Mouse (Mus musculus) naive thymus-derived CD4-positive, alpha-beta T cell, adult 2 months (primary cell): ENCODE measurements around the gene Cacna1c.

Experiments used
- DNase-seq: peaks from one replicate; pipeline ENCODE4 v3.0.0-alpha.2; 2011; ENCODE audit warnings: low read depth

Gene Cacna1c

DNA sequence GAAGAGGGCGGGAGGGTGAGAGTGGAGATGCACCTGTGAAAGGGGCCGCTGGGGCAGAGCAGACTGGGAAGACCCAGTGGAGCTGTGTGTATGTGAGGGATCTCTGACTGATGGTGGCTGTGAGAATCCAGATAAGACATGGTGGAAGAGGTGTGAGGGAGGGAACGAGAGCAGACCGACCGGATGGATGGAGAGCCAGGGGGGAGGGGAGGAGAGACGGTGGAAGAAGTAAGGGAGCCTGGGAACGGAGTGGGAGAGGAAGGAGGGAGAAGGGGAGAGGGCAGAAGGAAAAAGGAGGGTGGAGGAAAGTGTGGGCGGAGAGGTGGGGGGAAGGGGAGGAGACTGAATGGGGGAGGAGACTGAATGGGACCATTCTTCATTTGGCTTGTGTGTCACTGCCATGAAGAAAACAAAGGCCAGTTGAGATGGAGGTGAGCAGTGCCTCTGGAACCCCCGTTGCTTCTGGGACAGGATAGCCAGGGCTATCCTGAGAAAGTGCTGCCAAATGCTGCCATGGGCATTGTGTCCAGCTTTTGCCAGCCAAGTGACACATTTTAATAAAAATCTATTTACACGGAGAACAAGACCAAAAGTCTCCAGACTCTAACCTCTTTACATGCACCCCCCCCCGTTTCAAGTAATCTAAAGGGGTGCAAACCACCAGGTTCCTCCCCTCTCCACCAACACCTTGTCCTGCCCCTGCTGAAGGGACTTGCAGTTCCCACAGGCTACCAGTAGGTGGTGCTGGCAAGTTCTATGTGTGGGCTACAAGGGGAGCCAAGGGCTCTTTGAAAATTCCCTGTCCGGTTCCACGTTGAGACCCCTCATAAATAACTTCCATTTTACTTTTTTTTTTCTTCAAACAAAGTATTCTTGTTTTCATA, 273.6 kb downstream of the Cacna1c start:
- peak; percentile 49 for DNase-seq

DNA sequence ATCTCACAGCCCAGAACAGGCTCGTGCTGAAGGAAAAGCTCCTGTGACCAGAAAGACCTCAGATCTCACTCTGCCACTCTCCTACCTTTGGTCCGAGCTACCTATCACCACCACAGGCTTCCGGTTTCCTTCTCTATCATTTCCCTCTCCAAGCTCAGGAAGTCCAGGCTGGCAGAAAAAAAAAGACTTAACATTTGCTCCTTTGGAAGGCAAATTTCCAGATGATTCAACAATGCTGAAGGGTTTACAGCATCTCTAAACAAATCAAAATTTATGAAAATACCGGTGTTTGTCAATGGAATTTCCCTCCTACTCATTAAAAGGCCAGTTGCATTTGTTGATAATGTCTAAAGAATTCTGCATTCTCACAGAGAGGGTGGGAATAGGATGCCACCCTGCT, 288.0 kb downstream of the Cacna1c start:
- no peak for DNase-seq

DNA sequence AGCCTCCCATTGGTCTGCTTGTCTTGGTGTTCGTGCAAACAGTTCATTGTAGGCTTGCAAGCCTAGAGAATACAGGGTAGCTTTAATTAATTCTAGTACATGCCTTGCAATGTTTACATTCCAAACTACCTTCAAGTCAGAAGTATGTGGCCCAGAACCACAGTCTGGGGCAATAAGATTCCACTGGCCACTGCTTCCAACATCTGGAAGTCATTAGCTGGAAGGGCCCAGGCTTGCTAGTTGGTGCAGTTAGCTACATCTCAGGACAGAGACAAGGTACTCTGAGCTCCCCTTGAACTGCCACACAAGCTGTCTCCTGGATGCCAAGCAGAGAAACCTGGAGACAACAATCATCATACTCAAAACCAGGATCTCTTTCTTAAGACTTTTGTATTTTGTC, 288.5 kb downstream of the Cacna1c start:
- no peak for DNase-seq

DNA sequence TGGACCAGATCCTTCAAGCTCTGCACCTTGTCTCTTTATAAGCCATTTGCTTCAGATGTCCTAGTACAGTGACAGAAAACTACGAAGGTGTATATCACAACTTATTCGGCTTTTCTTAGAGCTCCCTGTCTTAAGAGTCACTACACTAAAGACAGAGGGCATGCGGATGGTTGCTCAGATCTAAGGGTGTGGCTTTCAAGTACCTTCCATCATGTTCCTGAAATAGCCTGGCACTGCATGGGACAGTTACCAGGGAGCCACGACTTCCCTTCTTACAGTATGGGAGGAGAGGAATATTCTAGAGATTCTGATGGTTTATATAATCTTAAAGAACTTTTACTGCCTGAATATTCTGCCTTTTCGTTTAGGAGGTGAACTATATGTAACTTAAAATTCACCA, 289.3 kb downstream of the Cacna1c start:
- no peak for DNase-seq

DNA sequence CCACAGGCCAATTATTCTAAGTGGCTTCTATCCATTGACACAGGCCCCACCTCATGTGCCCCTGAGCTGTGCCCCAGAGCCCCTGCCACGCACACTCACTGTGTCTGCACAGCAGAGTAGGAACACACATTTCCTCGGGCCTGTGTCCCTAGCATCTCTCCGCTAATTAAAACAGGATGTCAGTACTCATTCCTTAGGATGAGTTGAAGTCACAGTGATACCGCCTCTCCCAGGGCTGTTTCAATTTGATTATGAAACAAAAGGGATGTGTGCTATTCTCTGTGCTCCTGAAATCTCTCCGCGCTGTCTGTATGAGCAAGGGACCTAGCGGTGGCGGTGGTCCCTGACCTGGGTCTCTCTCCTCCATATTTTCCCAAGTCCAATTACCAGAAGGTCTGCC, 296.5 kb downstream of the Cacna1c start:
- DNase-seq = no peak

DNA sequence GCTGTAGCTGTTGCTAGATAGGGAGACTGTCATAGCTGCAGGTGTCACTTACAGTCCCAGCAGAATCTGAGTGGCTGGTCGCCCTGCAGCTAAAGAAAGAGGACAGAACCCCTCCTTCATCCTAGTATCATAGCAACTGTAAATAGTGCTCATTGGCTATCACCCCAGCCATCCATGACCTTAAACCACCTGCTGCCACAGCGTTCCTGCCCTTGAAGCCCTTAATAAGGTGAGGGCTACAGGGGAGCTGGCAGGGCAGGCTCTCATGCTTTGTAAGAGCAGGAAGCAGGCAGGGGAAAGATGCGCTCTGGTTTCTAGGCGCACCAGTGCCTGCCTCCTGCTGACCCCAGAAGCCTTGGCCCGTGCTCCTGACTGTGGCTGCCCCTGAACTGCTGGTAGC, 299.1 kb downstream of the Cacna1c start:
- DNase-seq = no peak

DNA sequence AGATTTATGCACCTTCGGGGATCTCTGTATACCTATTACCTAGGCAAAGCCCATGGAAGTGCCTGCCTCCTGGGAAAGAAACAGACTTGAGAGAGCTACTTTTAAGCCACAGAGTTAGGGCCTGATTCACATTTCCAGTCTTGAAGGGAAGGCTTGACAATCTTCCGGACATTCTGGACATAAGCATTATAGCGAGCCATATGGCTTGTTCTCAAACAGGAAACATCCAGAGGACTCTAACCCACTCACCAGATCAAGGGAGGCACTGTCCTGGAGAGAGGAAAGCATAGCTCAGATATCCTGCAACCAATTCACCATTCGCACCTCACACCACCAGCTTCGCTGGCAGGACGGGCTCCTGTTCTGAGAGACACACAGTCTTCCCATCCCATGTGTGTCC, 302.2 kb downstream of the Cacna1c start:
- no peak for DNase-seq

DNA sequence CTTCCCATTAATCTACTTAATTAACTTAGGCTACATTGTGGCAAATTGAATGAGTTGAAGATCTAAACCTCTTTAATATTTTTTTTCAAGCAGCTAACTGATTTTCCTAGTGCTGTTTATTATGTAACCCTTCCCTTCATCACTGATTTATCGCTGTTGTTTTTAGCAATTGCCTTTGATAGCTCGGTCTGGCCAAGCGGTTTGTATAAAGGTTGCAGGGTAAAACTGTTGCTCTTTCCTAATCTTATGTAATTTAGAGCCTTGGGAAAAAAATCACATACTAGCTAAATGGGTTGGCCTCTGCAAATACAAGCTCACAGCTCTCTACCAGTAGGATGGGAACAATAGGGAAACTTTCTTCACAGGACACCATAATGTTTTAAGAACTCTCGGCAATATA, 306.8 kb downstream of the Cacna1c start:
- no peak for DNase-seq

DNA sequence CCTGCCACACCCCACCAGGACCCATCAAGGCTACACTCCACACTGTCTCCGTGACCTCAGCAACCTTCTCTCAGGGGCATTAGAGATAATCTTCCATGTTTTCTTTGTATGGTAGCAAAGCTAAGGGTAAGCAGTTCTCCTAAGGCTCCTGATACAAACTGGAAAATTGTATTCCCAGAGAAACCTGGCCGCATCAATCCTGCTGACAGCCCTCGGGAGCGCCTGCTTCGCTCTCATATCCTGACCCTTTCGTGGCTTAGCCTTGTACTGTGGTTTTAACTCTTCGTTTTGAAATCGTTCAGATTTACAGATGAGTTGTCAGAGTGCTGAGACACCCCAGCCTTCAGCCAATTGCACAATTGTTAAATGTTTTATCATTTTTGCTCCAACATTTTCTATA, 309.2 kb downstream of the Cacna1c start:
- DNase-seq = no peak

DNA sequence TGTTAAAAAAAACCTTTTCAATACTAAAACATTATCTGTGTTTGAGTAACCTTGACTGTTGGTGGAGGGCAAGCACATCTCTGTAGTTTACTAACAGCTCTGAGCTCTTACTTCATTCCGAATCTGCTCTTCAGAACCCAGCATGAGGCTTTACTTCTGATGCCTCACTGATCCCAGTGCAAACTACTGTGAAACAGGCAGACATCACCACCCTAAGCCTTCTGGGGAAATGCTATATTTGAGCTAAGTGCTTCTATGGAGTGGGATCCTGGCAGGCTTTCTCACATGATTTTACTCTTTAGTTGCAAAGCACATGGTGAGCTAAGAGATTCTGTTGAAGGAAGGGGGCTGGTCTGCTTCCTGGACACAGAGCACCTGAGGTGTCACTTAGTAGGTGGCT, 311.3 kb downstream of the Cacna1c start:
- no peak for DNase-seq

DNA sequence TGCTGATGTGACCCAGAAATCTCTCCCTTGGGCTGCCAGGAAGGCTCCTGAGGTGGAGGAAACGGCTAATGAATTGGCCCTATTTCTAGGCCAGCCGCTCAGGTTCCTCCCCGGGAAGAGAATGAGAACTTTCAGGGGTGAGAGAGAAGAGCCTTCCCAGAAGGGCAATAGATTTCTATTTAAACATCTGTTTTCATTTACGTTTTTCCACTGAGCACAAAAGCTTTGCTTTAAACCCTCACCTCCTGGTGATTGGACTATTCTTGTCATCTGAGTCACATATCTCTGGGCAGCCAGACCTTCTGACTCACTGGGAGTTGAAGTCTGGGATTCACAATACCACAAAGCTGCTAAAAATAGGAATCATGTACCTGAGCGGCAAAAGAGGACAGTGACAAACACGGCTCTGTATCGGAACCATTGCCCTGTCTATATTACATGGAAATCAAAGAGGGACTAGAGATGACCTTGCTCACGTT, 312.1 kb downstream of the Cacna1c start:
- no peak for DNase-seq

DNA sequence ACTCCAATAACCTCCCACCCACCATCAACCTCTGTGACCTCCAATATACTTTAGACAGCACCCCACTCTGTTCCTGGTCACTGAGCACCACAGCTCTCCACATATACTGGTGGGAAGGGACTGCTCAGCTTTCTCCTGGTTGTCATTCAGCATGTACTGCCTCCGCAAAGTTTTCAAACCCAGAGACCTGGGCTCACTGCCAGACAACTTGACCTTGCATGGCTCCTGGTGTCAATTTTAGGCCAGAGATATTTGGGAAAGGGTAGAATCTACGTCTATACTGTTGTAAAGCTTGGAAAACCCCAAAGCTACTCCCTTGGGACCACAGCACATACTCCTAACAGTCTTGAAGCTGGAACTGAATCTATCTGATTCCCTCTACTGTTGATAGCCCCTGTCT, 320.0 kb downstream of the Cacna1c start:
- no peak for DNase-seq

DNA sequence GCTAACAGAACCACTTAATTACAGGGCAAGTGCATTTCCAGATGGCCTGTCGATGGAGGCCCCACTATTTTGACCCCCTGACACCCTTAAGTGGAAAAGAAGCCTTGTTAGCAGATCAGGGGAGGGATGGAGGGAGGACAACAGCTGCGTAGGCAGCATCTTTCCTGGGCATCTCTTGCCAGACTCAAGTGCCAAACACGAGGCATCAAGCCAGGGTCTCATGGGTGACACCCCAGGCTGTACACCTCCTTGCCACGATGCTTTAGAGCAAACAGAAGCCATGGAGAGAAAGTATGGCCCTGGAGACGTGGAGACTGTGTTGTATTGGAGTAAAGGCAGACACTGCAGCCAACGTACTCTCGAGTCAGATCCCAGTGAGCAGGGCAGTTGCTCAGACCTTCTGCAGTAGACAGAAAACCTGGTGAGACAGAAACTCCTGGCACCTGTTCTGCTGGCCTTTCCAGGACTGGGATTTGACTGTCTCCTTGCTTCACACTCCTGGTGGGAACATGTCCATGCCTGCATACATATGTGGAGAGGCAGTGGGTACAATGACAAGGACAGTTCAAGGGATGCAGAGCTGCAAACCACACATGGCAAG, 325.9 kb downstream of the Cacna1c start:
- no peak for DNase-seq

DNA sequence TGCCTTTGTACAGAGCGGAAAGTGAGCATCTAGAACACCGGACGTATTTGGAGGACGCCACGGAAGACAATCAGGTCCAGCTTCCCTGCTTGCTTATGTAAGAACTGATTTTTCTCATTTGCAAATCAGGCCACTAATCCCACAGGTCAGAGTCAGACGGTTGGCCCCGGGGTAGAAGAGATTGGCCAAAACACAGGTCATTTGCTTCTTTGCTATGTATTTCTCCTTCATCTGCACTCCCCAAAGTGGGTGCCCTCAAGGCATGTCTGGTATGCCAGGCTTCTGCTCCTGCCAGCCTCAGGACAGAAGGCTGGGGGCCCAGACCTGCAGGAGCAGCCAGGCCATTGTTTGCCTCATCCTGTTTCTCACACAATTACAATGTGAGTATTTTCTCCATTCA, 328.8 kb downstream of the Cacna1c start:
- DNase-seq = no peak

DNA sequence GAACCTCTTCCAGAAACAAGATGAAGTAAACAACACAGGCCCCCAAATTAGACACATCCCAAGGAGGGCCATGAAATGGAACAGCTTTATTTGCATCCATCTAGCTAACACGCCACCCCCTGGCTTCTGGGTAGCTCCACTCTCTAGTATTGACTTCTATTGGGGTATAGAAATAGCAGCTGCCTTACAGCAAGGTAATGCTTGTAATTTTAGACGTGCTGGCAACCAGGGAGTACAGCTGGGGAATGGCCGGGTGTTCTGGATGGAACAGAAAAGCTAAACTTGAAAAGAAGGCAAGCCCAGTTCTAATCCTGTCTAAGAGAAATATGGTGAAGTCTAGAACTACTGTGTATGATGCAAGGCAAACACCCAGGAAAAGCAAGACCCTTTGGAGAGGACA, 329.3 kb downstream of the Cacna1c start:
- DNase-seq = no peak

DNA sequence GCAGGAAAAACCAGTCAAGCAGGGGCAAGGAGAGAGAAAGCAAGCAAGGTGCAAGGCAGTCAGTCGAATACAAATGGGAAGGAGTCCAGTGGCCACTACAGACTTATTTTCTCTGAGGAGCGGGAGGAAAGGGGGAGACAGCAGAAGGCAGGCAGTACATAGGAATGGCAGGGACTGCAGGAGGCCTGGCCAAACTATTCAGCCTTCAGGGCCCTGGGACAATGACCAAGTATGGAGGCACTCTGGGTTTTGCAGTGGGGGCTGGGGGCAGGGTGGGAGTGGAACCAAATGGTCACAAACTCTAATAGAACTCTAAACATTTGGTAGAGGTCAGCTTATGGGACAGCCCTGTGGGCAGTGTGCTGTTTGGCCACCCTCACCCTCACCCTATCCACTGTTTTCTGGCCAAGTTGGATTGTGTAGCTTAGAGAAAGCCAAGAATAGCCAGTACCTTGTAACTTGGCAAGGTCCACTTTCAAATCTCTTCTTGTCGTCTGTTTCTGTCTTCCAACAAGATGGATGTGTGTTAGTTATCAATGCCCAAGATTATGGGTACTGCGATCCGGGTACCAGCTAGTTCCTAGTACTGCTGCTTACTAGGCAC, 330.3 kb downstream of the Cacna1c start:
- DNase-seq = no peak

DNA sequence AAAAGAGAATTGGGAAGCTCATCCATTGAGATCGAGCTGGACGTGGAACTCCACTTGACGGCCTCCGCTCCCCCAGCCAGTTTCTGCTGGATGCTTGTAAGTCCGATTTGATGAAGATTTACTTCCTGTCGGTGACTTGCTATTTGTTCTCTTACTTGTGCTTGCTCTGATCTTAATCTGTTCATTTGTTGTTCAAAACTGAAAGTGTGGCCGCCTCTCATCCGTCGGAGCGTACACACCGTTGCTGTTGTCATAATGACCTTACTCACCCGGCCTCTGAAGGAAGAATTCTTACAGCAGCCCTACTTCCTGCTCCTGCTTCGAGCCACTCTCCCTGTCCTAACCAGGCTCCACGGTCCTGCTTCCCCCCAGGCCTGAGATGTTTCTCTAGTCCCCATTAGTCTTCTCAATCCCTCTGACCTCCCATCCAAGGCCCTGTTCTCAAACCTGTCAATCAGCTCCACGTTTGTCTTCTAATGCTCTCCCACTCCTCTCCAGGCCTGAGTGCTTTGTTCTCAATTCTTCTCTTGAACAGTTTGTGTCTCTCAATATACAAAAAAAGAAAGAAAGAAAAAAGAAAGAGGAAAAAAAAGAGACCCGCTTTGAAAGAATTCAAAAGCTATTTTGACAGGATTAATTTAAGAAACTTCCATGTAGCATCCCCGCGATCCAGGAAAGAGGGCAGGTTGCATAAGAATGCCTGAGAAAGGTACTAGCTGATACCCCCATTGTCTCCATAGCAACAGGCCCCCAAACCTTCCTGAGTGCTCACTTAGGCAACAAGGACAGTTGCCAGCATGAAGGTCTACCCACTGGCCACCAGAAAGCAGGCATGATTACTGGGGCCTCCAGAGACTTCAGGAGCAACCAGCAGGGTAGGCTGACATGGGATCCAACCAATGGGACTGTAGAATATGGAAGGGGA, 331.3 kb downstream of the Cacna1c start:
- no peak for DNase-seq

DNA sequence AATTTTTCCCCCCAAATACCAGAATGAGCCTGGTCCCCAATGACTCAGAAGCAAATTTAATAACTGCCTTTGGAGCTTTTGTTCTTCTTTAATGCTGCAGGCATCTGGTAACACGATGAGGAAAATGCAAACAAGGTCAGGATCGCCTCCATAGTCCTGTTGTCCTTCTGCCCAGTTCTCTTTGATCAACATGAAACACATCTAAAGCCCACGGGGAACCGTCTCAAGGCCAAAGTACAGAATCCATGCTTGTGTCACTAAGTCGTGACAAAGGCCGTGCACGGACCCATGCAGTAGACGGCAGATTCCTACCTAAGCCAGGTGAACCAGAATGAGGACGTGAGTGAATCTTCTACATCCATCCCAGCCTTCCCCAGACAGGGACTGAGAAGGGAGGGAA, 333.5 kb downstream of the Cacna1c start:
- DNase-seq = no peak

DNA sequence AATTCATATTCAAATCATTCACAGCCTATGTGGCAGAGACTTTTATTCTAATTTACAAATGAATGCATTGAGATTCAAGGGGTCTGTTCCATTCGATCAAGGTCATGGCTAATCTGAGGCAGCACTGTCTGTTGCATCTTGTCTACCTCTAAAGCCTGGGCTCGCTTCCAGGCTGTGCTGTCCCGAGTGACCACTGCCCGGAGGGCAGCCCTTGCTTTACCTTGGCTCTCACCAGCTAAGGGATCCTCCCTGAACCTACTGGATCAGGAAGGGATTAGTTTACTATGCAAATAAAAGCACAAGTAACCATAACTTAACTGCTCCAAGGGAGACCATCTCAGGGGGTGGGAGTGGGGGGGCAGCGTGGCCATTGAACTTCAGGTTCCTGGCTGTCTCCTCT, 334.1 kb downstream of the Cacna1c start:
- no peak for DNase-seq

DNA sequence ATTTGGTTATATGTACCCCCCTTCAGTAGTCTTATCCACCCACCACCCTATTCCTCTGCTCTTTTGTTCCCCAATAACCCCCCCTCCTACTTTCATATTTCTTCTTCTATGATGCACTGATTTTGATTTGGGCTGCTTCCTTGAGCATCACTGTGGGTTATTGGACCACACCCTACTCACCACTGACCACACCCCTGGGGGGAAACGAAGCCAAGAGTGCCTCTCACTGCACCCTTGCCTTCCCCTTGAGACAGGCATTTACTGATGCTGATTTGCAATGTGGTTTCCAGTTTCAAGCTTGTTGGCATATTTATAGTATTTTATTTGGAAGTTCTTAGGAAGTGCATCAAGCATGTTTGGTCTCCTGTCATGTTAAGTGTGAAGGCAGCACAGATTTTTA, 337.8 kb downstream of the Cacna1c start:
- no peak for DNase-seq

DNA sequence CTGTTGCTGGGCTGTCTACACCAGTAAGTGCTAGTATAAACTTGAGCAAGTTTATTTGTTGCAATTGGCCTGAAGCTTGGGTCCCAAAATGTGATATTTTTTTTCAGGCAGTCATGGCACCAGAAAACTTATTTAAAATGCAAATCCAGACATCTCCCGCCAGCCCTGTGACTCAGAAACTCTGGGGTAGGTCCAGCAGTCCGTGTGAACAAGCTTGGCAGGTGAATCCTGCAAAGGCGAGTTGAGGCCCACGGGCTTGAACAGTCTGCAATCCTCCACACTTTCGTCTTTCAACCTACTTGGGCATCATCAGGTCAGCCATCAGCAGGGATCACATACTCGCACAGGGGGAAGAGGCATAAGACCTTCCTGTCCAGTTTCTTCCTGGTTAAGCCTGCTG, 344.1 kb downstream of the Cacna1c start:
- no peak for DNase-seq

DNA sequence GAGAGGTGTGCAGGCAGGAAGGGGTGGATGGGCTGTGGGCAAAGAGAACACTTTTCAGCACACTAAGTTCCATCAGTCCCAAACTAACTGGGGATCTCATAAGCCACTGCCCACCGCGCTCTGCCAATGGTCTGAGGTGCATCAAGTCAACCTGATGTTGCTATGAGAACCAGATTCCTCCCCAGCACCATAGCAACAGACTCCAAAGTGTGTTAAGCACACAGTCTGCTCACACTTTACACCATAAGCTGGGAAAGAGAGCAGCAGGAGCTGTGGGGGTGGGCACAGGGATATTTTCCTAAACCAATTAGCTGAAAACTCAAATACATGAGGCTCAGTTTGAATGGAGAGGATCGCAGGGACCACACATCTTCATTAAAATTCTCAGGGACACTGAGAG, 345.1 kb downstream of the Cacna1c start:
- no peak for DNase-seq
